Comparison of ENCODE assay signal across 20 mouse cellular contexts in the genomic region with DNA sequence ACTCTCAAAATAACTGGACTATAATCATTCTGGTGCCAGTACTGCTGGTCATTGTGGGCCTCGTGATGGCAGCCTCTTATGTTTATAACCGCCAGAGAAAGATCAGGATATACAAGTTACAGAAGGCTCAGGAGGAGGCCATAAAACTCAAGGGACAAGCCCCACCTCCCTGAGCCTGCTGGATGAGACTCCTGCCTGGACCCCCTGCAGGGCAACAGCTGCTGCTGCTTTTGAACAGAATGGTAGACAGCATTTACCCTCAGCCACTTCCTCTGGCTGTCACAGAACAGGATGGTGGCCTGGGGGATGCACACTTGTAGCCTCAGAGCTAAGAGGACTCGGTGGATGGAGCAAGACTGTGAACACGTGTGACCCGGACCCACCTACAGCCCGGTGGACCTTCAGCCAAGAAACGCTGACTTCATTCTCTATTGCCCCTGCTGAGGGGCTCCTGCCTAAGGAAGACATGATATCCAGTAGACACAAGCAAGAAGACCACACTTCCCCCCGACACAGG. TPM values are rescaled to one million over a fixed set of nuclear protein-coding genes. Genes with fewer than 3 reads are reported as not detected.
DNase-seq lines count a peak whose midpoint lies in the region; ATAC-seq and TF ChIP-seq lines count a peak whose summit lies in the region.
"Had no signal": no experiment of that assay in that cellular context is flagged by ENCODE, and none has a peak within 500 bp of the region (broad histone marks: within the 10 kb centered on the region; RNA-seq: fewer than 3 reads in every experiment).

No protein-coding gene starts in this region.

- H3K4me1 ChIP-seq in lung, postnatal 0 days (ENCODE audit: insufficient read depth, low read depth, low read length): 0 out of 2 replicates have a peak, but pooled peaks cover 6% of the 10 kb centered on the region
- H3K4me1 ChIP-seq in lung, adult 2 months (ENCODE audit: control insufficient read depth, insufficient read depth, low read length): peaks cover 12% of the 10 kb centered on the region
- peaks cover 45% of the 10 kb centered on the region for H3K4me1 ChIP-seq in liver, postnatal 0 days (ENCODE audit: insufficient read depth)

- H3K27ac ChIP-seq in lung, postnatal 0 days (ENCODE audit: low read length): no peak overlapping the region
- H3K27ac ChIP-seq in liver, postnatal 0 days (ENCODE audit: low read depth): peak overlapping the region; percentile 22; the same call in 1 of the 2 replicates
- H3K27ac ChIP-seq: forebrain, embryonic 15.5 days; heart, embryonic 13.5 days; limb, embryonic 15.5 days; midbrain, embryonic 13.5 days; neural tube, embryonic 12.5 days had no signal

- peaks cover 5% of the 10 kb centered on the region; the same call in 1 of the 2 replicates for H3K27me3 ChIP-seq in lung, postnatal 0 days (replicated peaks; ENCODE audit: insufficient read depth, low read length)
- H3K27me3 ChIP-seq in liver, postnatal 0 days (ENCODE audit: insufficient read depth, low read length): peaks cover 14% of the 10 kb centered on the region
- H3K27me3 ChIP-seq: Patski had no signal

- ATAC-seq in lung, postnatal 0 days: no peak
- no peak for ATAC-seq in liver, postnatal 0 days
- ATAC-seq: forebrain, embryonic 15.5 days; midbrain, embryonic 13.5 days; Patski had no signal

- no peak overlapping the region for H3K9ac ChIP-seq in lung, postnatal 0 days (replicated peaks; ENCODE audit: low read depth)
- H3K9ac ChIP-seq in liver, postnatal 0 days (replicated peaks): no peak overlapping the region
- H3K9ac ChIP-seq: forebrain, embryonic 15.5 days; heart, embryonic 13.5 days; limb, embryonic 15.5 days; midbrain, embryonic 13.5 days; neural tube, embryonic 12.5 days had no signal

- no peak for TF ChIP-seq EP300 in lung, postnatal 0 days (IDR thresholded peaks at IDR 0.05)
- no peak for TF ChIP-seq EP300 in liver, postnatal 0 days (IDR thresholded peaks at IDR 0.05; ENCODE audit: low read depth)

- WGBS in lung, postnatal 0 days: 60% methylated on average over 8 of the region's 8 CpGs
- 61% methylated on average over 8 of the region's 8 CpGs for WGBS in lung, adult 2 months
- 68% methylated on average over 8 of the region's 8 CpGs for WGBS in liver, postnatal 0 days (ENCODE audit: insufficient replicate concordance)

- H3K36me3 ChIP-seq in lung, postnatal 0 days (ENCODE audit: insufficient read depth, low read length): 0 out of 2 replicates have a peak, but pooled peaks cover 5% of the 10 kb centered on the region
- H3K36me3 ChIP-seq in liver, postnatal 0 days (replicated peaks; ENCODE audit: insufficient read depth, low read length): peaks cover 29% of the 10 kb centered on the region
- H3K36me3 ChIP-seq: forebrain, embryonic 15.5 days; heart, embryonic 13.5 days; midbrain, embryonic 13.5 days; neural tube, embryonic 12.5 days had no signal

- TF ChIP-seq CTCF in lung, postnatal 0 days (IDR thresholded peaks at IDR 0.05): no peak
- TF ChIP-seq CTCF in lung, adult 2 months (IDR thresholded peaks at IDR 0.05; ENCODE audit: insufficient read depth, low read length): no peak
- TF ChIP-seq CTCF in liver, postnatal 0 days (IDR thresholded peaks at IDR 0.05; ENCODE audit: low read depth): no peak

- DNase-seq in cerebellum, postnatal 10 days: peak; percentile 54 to 59
- no peak for DNase-seq in cerebellum, adult 11-12 months
- no peak for DNase-seq in lung, postnatal 0 days (ENCODE audit: low spot score)
- DNase-seq in lung, adult 2 months: no peak
- DNase-seq in R1 (ENCODE audit: low read depth, low spot score): peak; percentile 82
- DNase-seq in liver, postnatal 0 days: no peak
- no peak for DNase-seq in adrenal gland, postnatal 36 days
- DNase-seq in spleen, adult 18-20 months: no peak
- DNase-seq: heart, postnatal 4 days; kidney, adult 18-20 months; kidney, postnatal 14 days; lung, postnatal 4 days had no signal

- no peak for TF ChIP-seq POLR2A in lung, adult 2 months (IDR thresholded peaks at IDR 0.05; ENCODE audit: borderline replicate concordance, extremely low read depth, low read depth, low read length)

- H3K4me2 ChIP-seq in lung, postnatal 0 days (replicated peaks; ENCODE audit: low read depth, low read length): peak overlapping the region; percentile 55
- H3K4me2 ChIP-seq in liver, postnatal 0 days (ENCODE audit: low read depth, low read length): no peak overlapping the region
- H3K4me2 ChIP-seq: forebrain, embryonic 15.5 days; heart, embryonic 13.5 days; limb, embryonic 15.5 days; midbrain, embryonic 13.5 days; neural tube, embryonic 12.5 days had no signal

- H3K4me3 ChIP-seq in lung, postnatal 0 days (ENCODE audit: low read depth, low read length): peak overlapping the region; percentile 38; the same call in 1 of the 2 replicates
- H3K4me3 ChIP-seq in lung, adult 2 months (replicated peaks; ENCODE audit: extremely low read depth, low read depth, low read length): no peak overlapping the region
- no peak overlapping the region for H3K4me3 ChIP-seq in liver, postnatal 0 days (ENCODE audit: low read depth, low read length)
- H3K4me3 ChIP-seq: forebrain, embryonic 15.5 days; heart, embryonic 13.5 days; limb, embryonic 15.5 days; midbrain, embryonic 13.5 days; neural tube, embryonic 12.5 days had no signal

- H3K9me3 ChIP-seq in lung, postnatal 0 days (ENCODE audit: low read length): no peaks in the 10 kb centered on the region
- no peaks in the 10 kb centered on the region for H3K9me3 ChIP-seq in liver, postnatal 0 days (ENCODE audit: low read length)
- H3K9me3 ChIP-seq: forebrain, embryonic 15.5 days; heart, embryonic 13.5 days; limb, embryonic 15.5 days; midbrain, embryonic 13.5 days; neural tube, embryonic 12.5 days had no signal

RNA-seq across cellular contexts. Expression of gene Icam4, which starts 1.3 kb away (rescaled TPM):
- 3.3 and 3.8 TPM in 2 replicates for polyA plus RNA-seq in lung, postnatal 0 days (2015; fragmentation: Nextera tagmentation; extraction: Ambion mirVana)
- 1.8 and 1.9 TPM in 2 replicates for polyA plus RNA-seq in lung, adult 2 months (2012; rRNA removed)
- 57.7 and 58.5 TPM in 2 replicates for polyA plus RNA-seq in liver, postnatal 0 days (2015; fragmentation: Nextera tagmentation; extraction: Ambion mirVana)
- 1 to 10 TPM; 1.9 to 2.8 TPM for total RNA-seq in adrenal gland, postnatal 36 days (2021)

RNA-seq across cellular contexts. Expression of gene Icam5, which starts 4.0 kb away (rescaled TPM):
- polyA plus RNA-seq in lung, postnatal 0 days (2015; fragmentation: Nextera tagmentation; extraction: Ambion mirVana): 0.18 and 0.27 TPM in 2 replicates
- 0.69 and 0.77 TPM in 2 replicates for polyA plus RNA-seq in lung, adult 2 months (2012; rRNA removed)
- polyA plus RNA-seq in liver, postnatal 0 days (2015; fragmentation: Nextera tagmentation; extraction: Ambion mirVana): 0.05 and 0.08 TPM in 2 replicates
- under 1 TPM; 0.10 to 0.20 TPM for total RNA-seq in adrenal gland, postnatal 36 days (2021)
- total RNA-seq: gastrocnemius, adult 18-20 months; granulocyte monocyte progenitor cell, adult 5-6 weeks; heart, postnatal 4 days had no signal

RNA-seq across cellular contexts. Expression of gene Icam1, which starts 12.0 kb away (rescaled TPM):
- 236 and 352 TPM in 2 replicates for polyA plus RNA-seq in lung, postnatal 0 days (2015; fragmentation: Nextera tagmentation; extraction: Ambion mirVana)
- 332 and 372 TPM in 2 replicates for polyA plus RNA-seq in lung, adult 2 months (2012; rRNA removed)
- 12.7 and 13.6 TPM in 2 replicates for polyA plus RNA-seq in liver, postnatal 0 days (2015; fragmentation: Nextera tagmentation; extraction: Ambion mirVana)
- total RNA-seq in adrenal gland, postnatal 36 days (2021): 10 to 100 TPM; 10.7 to 14.8 TPM

RNA-seq across cellular contexts. Expression of gene Mrpl4, which starts 25.3 kb away (rescaled TPM):
- 112 and 125 TPM in 2 replicates for polyA plus RNA-seq in lung, postnatal 0 days (2015; fragmentation: Nextera tagmentation; extraction: Ambion mirVana)
- polyA plus RNA-seq in lung, adult 2 months (2012; rRNA removed): 113 and 130 TPM in 2 replicates
- polyA plus RNA-seq in liver, postnatal 0 days (2015; fragmentation: Nextera tagmentation; extraction: Ambion mirVana): 54.6 and 55.0 TPM in 2 replicates
- 100 to 1,000 TPM; 122 to 130 TPM for total RNA-seq in adrenal gland, postnatal 36 days (2021)

RNA-seq across cellular contexts. Expression of gene Zglp1, which starts 39.1 kb away (rescaled TPM):
- polyA plus RNA-seq in lung, postnatal 0 days (2015; fragmentation: Nextera tagmentation; extraction: Ambion mirVana): 0.51 TPM in 1 of 2 replicates, not detected in the other
- polyA plus RNA-seq in lung, adult 2 months (2012; rRNA removed): not detected in 2 replicates
- 0.51 TPM in 1 of 2 replicates, not detected in the other for polyA plus RNA-seq in liver, postnatal 0 days (2015; fragmentation: Nextera tagmentation; extraction: Ambion mirVana)
- total RNA-seq in adrenal gland, postnatal 36 days (2021): not detected
- total RNA-seq: gastrocnemius, adult 18-20 months; granulocyte monocyte progenitor cell, adult 5-6 weeks; heart, postnatal 4 days had no signal
- polyA plus RNA-seq: limb, embryonic 15.5 days had no signal

Comparison
In these comparisons a context has a peak if more than half of its experiments do, and no peak if none do; other contexts are left out.
1. DNase-seq: peak in cerebellum, postnatal 10 days (2 of 2) and R1 (single experiment); none in cerebellum, adult 11-12 months (single experiment), lung, postnatal 0 days (single experiment), lung, adult 2 months (single experiment), liver, postnatal 0 days (single experiment), adrenal gland, postnatal 36 days (0 of 2) and spleen, adult 18-20 months (0 of 2).
2. RNA of gene Icam4, which starts 1.3 kb away (polyA plus RNA-seq): 57.7 to 58.5 TPM in liver, postnatal 0 days; 3.3 to 3.8 TPM in lung, postnatal 0 days and 1.8 to 1.9 TPM in lung, adult 2 months; every median in the first group is over 10 times any median in the second.
3. RNA of gene Icam1, which starts 12.0 kb away (polyA plus RNA-seq): 332 to 372 TPM in lung, adult 2 months and 236 to 352 TPM in lung, postnatal 0 days; 12.7 to 13.6 TPM in liver, postnatal 0 days; every median in the first group is over 10 times any median in the second.